Mouse (Mus musculus) heart, postnatal 0 days (tissue): ENCODE data around the gene Dtl. TPM values are rescaled to one million over a fixed set of nuclear protein-coding genes. Genes with fewer than 3 reads are reported as not detected.

ENCODE experiments used
- ATAC-seq: fragments of 200-750 bp; cut with Nextera tagmentation; 2 replicates; pipeline ENCODE4 v1.8.0; 2017; ENCODE audit warnings: low read depth, moderate number of reproducible peaks, moderate library complexity; ENCODE audit not compliant: insufficient read depth
- DNase-seq: peaks from one replicate; pipeline ENCODE4 v3.0.0-alpha.2; 2016; ENCODE audit warnings: low spot score
- H3K27ac ChIP-seq: fragments of 300-500 bp; sonication (generic); 2 replicates; pipeline ENCODE4 v1.5.1; 2014; ENCODE audit warnings: low read depth, mild to moderate bottlenecking
- H3K27me3 ChIP-seq: fragments of 300-500 bp; sonication (generic); 2 replicates; pipeline ENCODE4 v1.6.1; 2014; ENCODE audit warnings: low read length, mixed read lengths; ENCODE audit not compliant: control insufficient read depth, insufficient read depth
- H3K36me3 ChIP-seq: fragments of 300-500 bp; sonication (generic); replicated peaks from 2 replicates; pipeline ENCODE4 v1.6.1; 2014; ENCODE audit warnings: low read length, mixed read lengths; ENCODE audit not compliant: control insufficient read depth, insufficient read depth
- H3K4me1 ChIP-seq: fragments of 300-500 bp; sonication (generic); 2 replicates; pipeline ENCODE4 v1.6.1; 2014; ENCODE audit warnings: antibody characterized with exemption; ENCODE audit not compliant: control insufficient read depth, insufficient read depth
- H3K4me2 ChIP-seq: fragments of 300-500 bp; sonication (generic); 2 replicates; pipeline ENCODE4 v1.6.1; 2014; ENCODE audit warnings: low read depth, mild to moderate bottlenecking, low read length, moderate library complexity
- H3K4me3 ChIP-seq: fragments of 300-500 bp; sonication (generic); 2 replicates; pipeline ENCODE4 v1.5.1; 2014; ENCODE audit warnings: low read depth, low read length
- H3K9ac ChIP-seq: fragments of 300-500 bp; sonication (generic); replicated peaks from 2 replicates; pipeline ENCODE4 v1.6.1; 2014; ENCODE audit warnings: low read depth, low read length, mixed read lengths
- H3K9me3 ChIP-seq: fragments of 300-500 bp; sonication (generic); replicated peaks from 2 replicates; pipeline ENCODE4 v1.6.1; 2016; ENCODE audit warnings: low read length; ENCODE audit not compliant: control insufficient read depth
- CTCF ChIP-seq: IDR thresholded peaks from 2 replicates; pipeline ENCODE4 v1.5.1; 2016; ENCODE audit warnings: antibody characterized with exemption, control low read depth, low read depth
- EP300 ChIP-seq: IDR thresholded peaks from 2 replicates; pipeline ENCODE4 v1.6.1; 2016; ENCODE audit warnings: antibody characterized with exemption, low read depth
- WGBS: fragments of 180-500 bp; shearing (Covaris S2); extraction: QIAGEN DNeasy Blood & Tissue Kit; methylation state at CpG from one replicate; pipeline ENCODE4 v1.1.7; 2014; 5-methylcytosine and 5-hydroxymethylcytosine counted together
- polyA plus RNA-seq: library from polyadenylated mRNA; unstranded; fragments of >200 nt; fragmentation: Nextera tagmentation; extraction: Ambion mirVana; gene quantifications from 2 replicates; pipeline ENCODE4 v1.2.1, GENCODE M21; 2015
- total RNA-seq: library from RNA; depleted of rRNA; stranded (reverse); fragments of >200 nt; gene quantifications from 2 replicates; pipeline ENCODE4 v1.2.3, GENCODE M21; 2014; ENCODE audit warnings: low replicate concordance

Dtl gene
- total and polyA plus RNA-seq, 2 experiments from 2014 or later, result 6.2 to 7.6 TPM

DNA sequence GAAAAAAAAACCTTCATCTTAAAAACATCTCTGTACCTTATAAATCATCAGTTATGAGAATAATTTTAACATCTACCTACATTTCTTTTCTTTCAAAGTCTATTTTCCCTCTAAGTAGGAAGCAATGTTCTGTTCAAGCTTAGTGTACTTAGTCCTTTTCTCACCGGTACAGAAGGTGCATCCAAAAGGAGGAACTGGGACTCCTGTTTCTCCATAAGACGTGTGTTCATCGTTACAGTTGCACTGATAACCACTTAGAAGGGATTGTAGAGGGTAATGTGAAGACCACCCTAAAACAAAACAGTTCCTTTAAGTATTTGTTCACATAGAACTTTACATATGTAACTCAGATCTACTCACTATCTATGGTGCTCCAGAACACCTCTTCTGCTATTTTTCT, 4.9 kb downstream of the Dtl start:
- Histone ChIP-seq H3K9ac (no peak overlapping the region), H3K4me3 (no peak overlapping the region), H3K27me3 (no peaks in the 10 kb centered on the region), H3K27ac (no peak overlapping the region), H3K36me3 (peaks cover 9% of the 10 kb centered on the region), H3K4me2 (no peak overlapping the region), H3K9me3 (no peaks in the 10 kb centered on the region), H3K4me1 (peaks cover 10% of the 10 kb centered on the region; the same call in 1 of the 2 replicates)
- TF ChIP-seq CTCF (no peak), EP300 (no peak)
- DNase-seq (no peak), ATAC-seq (no peak)
- 86% methylated on average over 3 of the region's 3 CpGs for WGBS

DNA sequence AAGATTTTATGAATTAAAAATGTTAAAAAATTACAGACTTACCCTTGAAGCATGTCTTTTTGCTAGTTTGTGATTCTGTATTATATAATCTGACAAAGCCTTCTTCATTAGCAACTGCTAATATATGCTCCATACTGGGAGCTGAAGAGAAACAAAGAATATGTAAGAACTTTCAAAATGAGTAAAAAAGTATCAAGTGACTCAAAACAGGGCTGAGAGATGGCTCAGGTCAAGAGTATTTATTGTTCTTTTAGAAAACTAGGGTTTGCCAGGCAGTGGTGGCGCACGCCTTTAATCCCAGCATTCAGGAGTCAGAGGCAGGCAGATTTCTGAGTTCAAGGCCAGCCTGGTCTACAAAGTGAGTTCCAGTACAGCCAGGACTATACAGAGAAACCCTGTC, 5.7 kb downstream of the Dtl start:
- Histone ChIP-seq H3K27ac (no peak overlapping the region), H3K9ac (no peak overlapping the region), H3K27me3 (no peaks in the 10 kb centered on the region), H3K4me2 (no peak overlapping the region), H3K4me3 (no peak overlapping the region), H3K9me3 (no peaks in the 10 kb centered on the region), H3K36me3 (peaks cover 9% of the 10 kb centered on the region), H3K4me1 (peaks cover 10% of the 10 kb centered on the region; the same call in 1 of the 2 replicates)
- no peak for ATAC-seq
- 100% methylated on average over 2 of the region's 2 CpGs for WGBS
- TF ChIP-seq CTCF (no peak), EP300 (no peak)
- no peak for DNase-seq

DNA sequence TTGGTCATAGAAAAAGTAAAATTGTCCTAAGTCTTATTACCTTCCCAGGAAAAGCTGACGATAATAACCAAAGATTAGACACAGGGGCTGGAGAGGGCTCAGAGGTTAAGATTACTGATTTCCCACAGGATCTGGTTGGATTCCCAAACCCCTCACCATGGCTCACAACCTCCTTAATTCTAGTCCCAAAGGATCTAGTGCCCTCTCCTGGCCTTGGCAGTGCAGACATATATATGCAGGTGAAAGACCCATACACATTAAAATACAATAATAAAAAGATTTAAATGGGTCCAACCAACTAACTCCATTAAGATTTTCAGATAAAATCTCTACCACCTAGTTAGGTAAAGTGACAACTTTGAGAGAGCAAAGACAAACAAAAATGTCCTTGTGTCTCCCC, 7.5 kb downstream of the Dtl start:
- H3K9me3 ChIP-seq, result no peaks in the 10 kb centered on the region
- ATAC-seq (no peak), DNase-seq (no peak)
- 86% methylated on average over 1 of the region's 1 CpGs for WGBS
- no peak overlapping the region for H3K9ac ChIP-seq
- H3K27me3 ChIP-seq, result no peaks in the 10 kb centered on the region
- H3K36me3 ChIP-seq, result peaks cover 9% of the 10 kb centered on the region
- H3K4me3 ChIP-seq, result no peak overlapping the region
- no peak for TF ChIP-seq EP300
- peak; percentile 72 for TF ChIP-seq CTCF
- no peak overlapping the region for H3K27ac ChIP-seq
- H3K4me2 ChIP-seq, result no peak overlapping the region
- H3K4me1 ChIP-seq, result no peaks in the 10 kb centered on the region

DNA sequence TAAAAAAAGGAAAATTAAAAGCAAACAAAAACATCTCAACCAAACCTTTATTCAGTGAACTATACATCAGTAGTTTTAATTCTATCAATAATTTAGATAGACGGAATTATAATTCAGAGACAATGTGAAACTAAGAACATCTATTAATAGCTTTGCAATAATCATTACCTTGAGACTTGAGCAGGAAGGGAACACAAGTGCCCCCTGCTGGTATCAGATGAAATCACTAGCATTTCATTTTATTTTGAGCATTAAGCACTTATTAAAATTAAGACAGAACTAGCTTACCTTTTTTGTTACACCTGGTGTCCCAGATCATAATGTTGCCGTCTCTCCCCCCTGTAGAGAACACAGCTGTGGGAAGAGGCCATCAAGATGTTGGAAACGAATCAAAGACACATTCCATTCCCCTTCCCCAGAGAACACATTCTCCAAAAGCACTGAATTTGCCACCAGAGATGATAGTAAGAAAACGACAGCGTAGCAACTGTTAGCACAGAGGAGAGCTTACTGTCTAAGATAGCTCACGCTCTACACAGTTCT, 12.4 kb downstream of the Dtl start:
- no peaks in the 10 kb centered on the region for H3K4me1 ChIP-seq
- no peak overlapping the region for H3K9ac ChIP-seq
- WGBS, result 42% methylated on average over 6 of the region's 6 CpGs
- H3K27ac ChIP-seq, result no peak overlapping the region
- no peaks in the 10 kb centered on the region for H3K9me3 ChIP-seq
- DNase-seq (peak; percentile 64), ATAC-seq (no peak)
- no peak overlapping the region for H3K4me2 ChIP-seq
- H3K27me3 ChIP-seq, result no peaks in the 10 kb centered on the region
- no peak for TF ChIP-seq EP300
- TF ChIP-seq CTCF, result peak; percentile 81
- peaks cover 3% of the 10 kb centered on the region; the same call in 1 of the 2 replicates for H3K36me3 ChIP-seq
- H3K4me3 ChIP-seq, result no peak overlapping the region

DNA sequence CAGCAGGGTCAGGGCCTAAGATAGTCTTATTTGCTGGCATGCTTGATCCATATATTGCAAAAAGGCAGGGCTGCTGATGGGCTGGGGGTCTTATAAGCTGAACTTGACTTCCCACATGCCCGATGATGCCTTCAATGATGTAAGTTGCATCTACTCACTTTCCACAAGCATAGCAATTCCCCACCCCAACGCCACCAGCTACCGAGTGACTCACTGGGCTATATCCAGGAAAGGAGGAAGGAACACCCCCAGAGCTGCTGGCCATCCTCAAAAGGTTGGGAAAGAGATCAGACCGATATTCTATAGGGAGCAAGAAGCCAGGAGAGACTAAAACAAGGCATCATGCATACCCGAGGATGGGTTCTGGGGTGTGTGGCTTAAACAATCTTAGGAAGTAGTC, 15.6 kb downstream of the Dtl start:
- Histone ChIP-seq H3K27me3 (no peaks in the 10 kb centered on the region), H3K9me3 (no peaks in the 10 kb centered on the region), H3K4me2 (no peak overlapping the region), H3K4me1 (no peaks in the 10 kb centered on the region), H3K36me3 (peaks cover 6% of the 10 kb centered on the region; the same call in 1 of the 2 replicates), H3K27ac (no peak overlapping the region), H3K4me3 (no peak overlapping the region), H3K9ac (no peak overlapping the region)
- ATAC-seq (no peak; the same call in 1 of the 2 replicates), DNase-seq (peak; percentile 24)
- TF ChIP-seq CTCF (no peak), EP300 (no peak)
- WGBS, result 67% methylated on average over 5 of the region's 5 CpGs

DNA sequence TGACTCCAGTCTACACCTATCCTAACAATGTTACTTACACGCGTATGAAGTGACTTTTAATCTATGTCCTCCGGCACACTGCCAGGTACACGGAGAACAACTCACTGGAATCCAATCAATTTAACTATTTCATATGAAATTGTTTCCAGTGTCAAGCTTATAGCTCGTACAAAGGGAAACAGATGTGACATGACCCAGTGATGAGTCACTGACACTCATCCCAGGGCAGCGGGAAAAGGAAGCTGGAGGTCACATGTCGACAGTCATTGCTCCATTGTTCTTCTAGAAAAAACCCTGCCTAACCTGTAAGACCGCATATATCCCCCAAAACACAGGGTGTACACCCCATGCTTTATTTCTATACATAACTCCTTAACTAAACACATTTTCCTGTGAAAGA, 18.2 kb downstream of the Dtl start:
- TF ChIP-seq CTCF (no peak), EP300 (peak; percentile 78; the same call in 1 of the 2 replicates)
- no peaks in the 10 kb centered on the region for H3K4me1 ChIP-seq
- no peak overlapping the region for H3K4me2 ChIP-seq
- 54% methylated on average over 8 of the region's 8 CpGs for WGBS
- no peak overlapping the region for H3K27ac ChIP-seq
- H3K9ac ChIP-seq, result no peak overlapping the region
- H3K36me3 ChIP-seq, result peaks cover 7% of the 10 kb centered on the region; the same call in 1 of the 2 replicates
- DNase-seq, result peak; percentile 73
- peak; percentile 67 for ATAC-seq
- no peaks in the 10 kb centered on the region for H3K9me3 ChIP-seq
- H3K27me3 ChIP-seq, result no peaks in the 10 kb centered on the region
- H3K4me3 ChIP-seq, result no peak overlapping the region
